Mouse (Mus musculus): Measurements from ENCODE around the gene Fam71f2. TPM values are rescaled to one million over a fixed set of nuclear protein-coding genes. Genes with fewer than 3 reads are reported as not detected.
A peak's percentile ranks its signal among the peaks of the same experiment; 100 is the strongest.

Fam71f2 gene
- polyA plus RNA-seq, 1 experiment from 2014 or later, result 0.33 TPM

DNA sequence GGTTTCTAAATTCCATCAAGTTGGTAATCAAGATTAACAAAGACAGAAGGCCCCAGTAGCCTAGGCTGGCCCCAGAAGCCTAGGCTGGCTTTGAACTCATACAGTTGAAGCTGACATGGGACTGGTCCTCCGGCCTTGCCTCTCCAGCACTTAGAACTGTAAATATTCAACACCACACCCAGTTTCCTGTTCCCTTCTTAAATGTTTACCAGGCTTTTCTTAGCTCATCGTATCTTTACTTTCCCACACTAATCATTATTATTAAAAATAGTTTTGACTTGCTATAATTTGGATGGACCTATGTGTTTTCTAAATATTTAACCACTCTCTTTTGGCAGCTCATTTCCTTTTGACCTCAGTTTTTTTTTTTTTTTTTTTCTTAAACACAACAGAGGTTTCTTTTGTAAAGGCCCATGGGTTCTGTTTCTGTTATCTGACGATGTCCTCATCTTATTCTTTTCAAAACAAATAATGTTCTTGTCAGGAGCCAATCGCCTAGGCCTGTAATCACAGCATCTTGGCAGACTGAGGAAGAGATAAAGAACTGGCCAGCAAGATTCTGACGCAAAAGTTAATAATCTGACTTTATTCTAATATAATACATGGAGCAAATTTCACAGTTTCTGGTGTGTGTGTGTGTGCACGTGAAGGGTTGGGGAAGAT lies 10.3 kb upstream of the Fam71f2 start:
- Histone ChIP-seq H3K9me3 (ENCODE audit: control insufficient read depth, low read length) (no peaks in the 10 kb centered on the region), H3K27me3 (ENCODE audit: control insufficient read depth, insufficient read depth, low read length) (no peaks in the 10 kb centered on the region), H3K4me2 (ENCODE audit: low read depth) (no peak overlapping the region), H3K4me1 (ENCODE audit: control insufficient read depth, insufficient read depth, low read length) (peaks cover 5% of the 10 kb centered on the region; the same call in 1 of the 2 replicates), H3K36me3 (ENCODE audit: control insufficient read depth, insufficient read depth, low read length) (no peaks in the 10 kb centered on the region), H3K9ac (ENCODE audit: low read length) (no peak overlapping the region), H3K4me3 (ENCODE audit: low read depth, low read length) (no peak overlapping the region), H3K27ac (ENCODE audit: low read depth, low read length) (no peak overlapping the region)
- WGBS, result 82% methylated on average over 6 of the region's 6 CpGs
- ATAC-seq (ENCODE audit: insufficient read depth, low FRiP score, low TSS enrichment), result no peak
- DNase-seq (ENCODE audit: low spot score), result no peak

GRCm38 (mm10) chr6:29270961-29271360 lies 8.4 kb upstream of the Fam71f2 start:
- ATAC-seq (ENCODE audit: insufficient read depth, low FRiP score, low TSS enrichment) (no peak), DNase-seq (ENCODE audit: low spot score) (no peak)
- H3K4me2 ChIP-seq (ENCODE audit: low read depth), result no peak overlapping the region
- H3K36me3 ChIP-seq (ENCODE audit: control insufficient read depth, insufficient read depth, low read length), result peaks cover 3% of the 10 kb centered on the region
- WGBS, result 24% methylated on average over 8 of the region's 8 CpGs
- no peak overlapping the region for H3K27ac ChIP-seq (ENCODE audit: low read depth, low read length)
- no peak overlapping the region for H3K9ac ChIP-seq (ENCODE audit: low read length)
- no peaks in the 10 kb centered on the region for H3K27me3 ChIP-seq (ENCODE audit: control insufficient read depth, insufficient read depth, low read length)
- peaks cover 5% of the 10 kb centered on the region; the same call in 1 of the 2 replicates for H3K4me1 ChIP-seq (ENCODE audit: control insufficient read depth, insufficient read depth, low read length)
- no peak overlapping the region for H3K4me3 ChIP-seq (ENCODE audit: low read depth, low read length)
- H3K9me3 ChIP-seq (ENCODE audit: control insufficient read depth, low read length), result no peaks in the 10 kb centered on the region

- under 1% methylated on average over 46 of the region's 46 CpGs for WGBS
Measured at GRCm38 (mm10) chr6:29272312-29273072, 6.9 kb upstream of the Fam71f2 start, which contains the start of gene Hilpda. Gene Hilpda, plus strand, starts transcription at chr6:29272488.

GRCm38 (mm10) chr6:29276746-29277145 lies 2.6 kb upstream of the Fam71f2 start:
- ATAC-seq (ENCODE audit: insufficient read depth, low FRiP score, low TSS enrichment), result no peak
- no peak overlapping the region for H3K4me2 ChIP-seq (ENCODE audit: low read depth)
- H3K9me3 ChIP-seq (ENCODE audit: control insufficient read depth, low read length), result no peaks in the 10 kb centered on the region
- H3K4me3 ChIP-seq (ENCODE audit: low read depth, low read length), result no peak overlapping the region
- no peaks in the 10 kb centered on the region for H3K27me3 ChIP-seq (ENCODE audit: control insufficient read depth, insufficient read depth, low read length)
- H3K9ac ChIP-seq (ENCODE audit: low read length), result no peak overlapping the region
- DNase-seq (ENCODE audit: low spot score), result no peak
- no peak overlapping the region for H3K27ac ChIP-seq (ENCODE audit: low read depth, low read length)
- H3K36me3 ChIP-seq (ENCODE audit: control insufficient read depth, insufficient read depth, low read length), result peaks cover 3% of the 10 kb centered on the region
- WGBS, result 94% methylated on average over 5 of the region's 5 CpGs
- peaks cover 5% of the 10 kb centered on the region; the same call in 1 of the 2 replicates for H3K4me1 ChIP-seq (ENCODE audit: control insufficient read depth, insufficient read depth, low read length)

More at GRCm38 (mm10) chr6:29272312-29273072, 6.9 kb upstream of the Fam71f2 start, which contains the start of gene Hilpda:
- Histone ChIP-seq H3K36me3 (ENCODE audit: control insufficient read depth, insufficient read depth, low read length) (peaks cover 3% of the 10 kb centered on the region), H3K27me3 (ENCODE audit: control insufficient read depth, insufficient read depth, low read length) (no peaks in the 10 kb centered on the region), H3K9me3 (ENCODE audit: control insufficient read depth, low read length) (no peaks in the 10 kb centered on the region), H3K9ac (ENCODE audit: low read length) (peak within 1 kb of the TSS; percentile 80), H3K4me3 (ENCODE audit: low read depth, low read length) (peak within 1 kb of the TSS; percentile 67), H3K4me2 (ENCODE audit: low read depth) (peak within 1 kb of the TSS; percentile 62), H3K4me1 (ENCODE audit: control insufficient read depth, insufficient read depth, low read length) (peaks cover 5% of the 10 kb centered on the region; the same call in 1 of the 2 replicates), H3K27ac (ENCODE audit: low read depth, low read length) (peak within 1 kb of the TSS; percentile 56; the same call in 1 of the 2 replicates)
- ATAC-seq (ENCODE audit: insufficient read depth, low FRiP score, low TSS enrichment) (peak; percentile 96), DNase-seq (ENCODE audit: low spot score) (peak; percentile 96)

- peak; percentile 43 for DNase-seq (ENCODE audit: low spot score)
- H3K9ac ChIP-seq (ENCODE audit: low read length), result no peak overlapping the region
- no peaks in the 10 kb centered on the region for H3K27me3 ChIP-seq (ENCODE audit: control insufficient read depth, insufficient read depth, low read length)
- no peak overlapping the region for H3K4me3 ChIP-seq (ENCODE audit: low read depth, low read length)
- H3K27ac ChIP-seq (ENCODE audit: low read depth, low read length), result no peak overlapping the region
- 30% methylated on average over 8 of the region's 8 CpGs for WGBS
- ATAC-seq (ENCODE audit: insufficient read depth, low FRiP score, low TSS enrichment), result no peak
- H3K9me3 ChIP-seq (ENCODE audit: control insufficient read depth, low read length), result no peaks in the 10 kb centered on the region
- no peak overlapping the region for H3K4me2 ChIP-seq (ENCODE audit: low read depth)
- no peaks in the 10 kb centered on the region for H3K4me1 ChIP-seq (ENCODE audit: control insufficient read depth, insufficient read depth, low read length)
- peaks cover 3% of the 10 kb centered on the region for H3K36me3 ChIP-seq (ENCODE audit: control insufficient read depth, insufficient read depth, low read length)
Measured at GRCm38 (mm10) chr6:29278513-29279267, 703 bp upstream of the Fam71f2 start.

DNA sequence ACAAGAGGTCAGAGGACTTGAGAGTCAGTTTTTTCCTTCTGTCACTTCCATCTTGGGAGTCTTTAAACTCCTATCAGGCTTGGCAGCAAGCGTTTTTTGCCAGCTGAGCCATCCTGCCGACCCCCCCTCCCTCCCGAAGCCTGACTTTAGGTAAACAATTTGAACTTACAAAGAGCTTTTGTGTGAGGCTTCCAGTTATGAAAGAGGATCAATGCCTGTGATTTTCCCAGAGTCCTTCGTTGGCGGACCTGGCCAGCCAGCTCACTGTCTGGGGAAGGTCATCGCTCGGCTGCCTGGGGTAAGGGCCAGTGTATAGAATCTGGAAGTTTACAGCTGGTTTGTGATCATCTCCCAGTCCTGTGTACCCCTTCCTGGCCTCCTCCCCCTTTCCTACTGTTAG lies 1.3 kb downstream of the Fam71f2 start:
- ATAC-seq (ENCODE audit: insufficient read depth, low FRiP score, low TSS enrichment) (no peak), DNase-seq (ENCODE audit: low spot score) (no peak)
- WGBS, result 46% methylated on average over 7 of the region's 7 CpGs
- H3K9me3 ChIP-seq (ENCODE audit: control insufficient read depth, low read length), result no peaks in the 10 kb centered on the region
- H3K27me3 ChIP-seq (ENCODE audit: control insufficient read depth, insufficient read depth, low read length), result no peaks in the 10 kb centered on the region
- H3K9ac ChIP-seq (ENCODE audit: low read length), result 0 out of 2 replicates have a peak overlapping the region, but pooled peaks have one; percentile 23
- H3K27ac ChIP-seq (ENCODE audit: low read depth, low read length), result no peak overlapping the region
- no peaks in the 10 kb centered on the region for H3K36me3 ChIP-seq (ENCODE audit: control insufficient read depth, insufficient read depth, low read length)
- H3K4me2 ChIP-seq (ENCODE audit: low read depth), result no peak overlapping the region
- H3K4me1 ChIP-seq (ENCODE audit: control insufficient read depth, insufficient read depth, low read length), result no peaks in the 10 kb centered on the region
- no peak overlapping the region for H3K4me3 ChIP-seq (ENCODE audit: low read depth, low read length)

GRCm38 (mm10) chr6:29286870-29287269 lies 7.5 kb downstream of the Fam71f2 start:
- Histone ChIP-seq H3K9me3 (ENCODE audit: control insufficient read depth, low read length) (no peaks in the 10 kb centered on the region), H3K27me3 (ENCODE audit: control insufficient read depth, insufficient read depth, low read length) (no peaks in the 10 kb centered on the region), H3K36me3 (ENCODE audit: control insufficient read depth, insufficient read depth, low read length) (no peaks in the 10 kb centered on the region), H3K27ac (ENCODE audit: low read depth, low read length) (no peak overlapping the region), H3K4me1 (ENCODE audit: control insufficient read depth, insufficient read depth, low read length) (no peaks in the 10 kb centered on the region), H3K4me2 (ENCODE audit: low read depth) (no peak overlapping the region), H3K4me3 (ENCODE audit: low read depth, low read length) (no peak overlapping the region), H3K9ac (ENCODE audit: low read length) (no peak overlapping the region)
- ATAC-seq (ENCODE audit: insufficient read depth, low FRiP score, low TSS enrichment), result no peak
- DNase-seq (ENCODE audit: low spot score), result no peak
- 73% methylated on average over 7 of the region's 7 CpGs for WGBS

DNA sequence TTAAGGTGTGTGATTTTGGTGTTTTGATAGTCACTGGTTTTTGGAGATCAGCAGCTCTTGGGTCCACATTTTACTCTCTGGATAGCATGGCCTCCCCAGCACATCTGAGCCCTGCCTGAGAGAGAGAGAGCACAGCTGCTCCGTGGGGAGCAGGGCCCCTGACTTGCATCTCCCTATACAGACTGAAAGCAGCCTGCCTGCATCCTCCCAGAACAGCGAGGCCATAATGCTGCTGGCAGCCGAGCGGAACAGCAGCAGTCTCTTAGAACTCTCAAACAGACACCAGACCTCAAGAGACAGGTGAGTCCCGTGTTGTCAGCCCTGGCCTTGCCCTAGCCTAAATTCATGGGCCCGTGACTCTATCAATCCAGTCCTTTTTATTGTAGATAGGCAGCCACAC lies 8.1 kb downstream of the Fam71f2 start:
- no peak overlapping the region for H3K9ac ChIP-seq (ENCODE audit: low read length)
- H3K36me3 ChIP-seq (ENCODE audit: control insufficient read depth, insufficient read depth, low read length), result no peaks in the 10 kb centered on the region
- ATAC-seq (ENCODE audit: insufficient read depth, low FRiP score, low TSS enrichment) (no peak), DNase-seq (ENCODE audit: low spot score) (no peak)
- no peak overlapping the region for H3K4me3 ChIP-seq (ENCODE audit: low read depth, low read length)
- no peak overlapping the region for H3K4me2 ChIP-seq (ENCODE audit: low read depth)
- H3K4me1 ChIP-seq (ENCODE audit: control insufficient read depth, insufficient read depth, low read length), result no peaks in the 10 kb centered on the region
- H3K9me3 ChIP-seq (ENCODE audit: control insufficient read depth, low read length), result no peaks in the 10 kb centered on the region
- H3K27ac ChIP-seq (ENCODE audit: low read depth, low read length), result no peak overlapping the region
- H3K27me3 ChIP-seq (ENCODE audit: control insufficient read depth, insufficient read depth, low read length), result no peaks in the 10 kb centered on the region
- WGBS, result 39% methylated on average over 6 of the region's 6 CpGs

All from neural tube, embryonic 11.5 days (tissue).